Mouse (Mus musculus): ENCODE results near the gene Ralgps2.

GRCm38 (mm10) chr1:156801276-156801675 lies 138.2 kb downstream of the Ralgps2 start:
- TF ChIP-seq CTCF (conservative IDR thresholded peaks at IDR 0.05; ENCODE audit: low read length) (no peak), POU5F1 (IDR thresholded peaks at IDR 0.05; ENCODE audit: borderline replicate concordance, low read length) (no peak), NANOG (IDR thresholded peaks at IDR 0.05; ENCODE audit: borderline replicate concordance, low read length) (no peak)
